Mouse (Mus musculus) midbrain, embryonic 12.5 days (tissue): ENCODE measurements around the gene Eif6. TPM values are rescaled to one million over a fixed set of nuclear protein-coding genes. Genes with fewer than 3 reads are reported as not detected.

Source experiments
- ATAC-seq: fragments of 200-750 bp; cut with Nextera tagmentation; 2 replicates; pipeline ENCODE4 v1.8.0; 2017; ENCODE audit warnings: low read depth, moderate TSS enrichment, moderate library complexity; ENCODE audit not compliant: low FRiP score
- H3K27ac ChIP-seq: fragments of 300-500 bp; sonication (generic); replicated peaks from 2 replicates; pipeline ENCODE4 v1.5.1; 2016; ENCODE audit warnings: mild to moderate bottlenecking
- H3K27me3 ChIP-seq: fragments of 300-500 bp; sonication (generic); 2 replicates; pipeline ENCODE4 v1.6.1; 2016; ENCODE audit warnings: mild to moderate bottlenecking
- H3K36me3 ChIP-seq: fragments of 300-500 bp; sonication (generic); 2 replicates; pipeline ENCODE4 v1.6.1; 2016
- H3K4me1 ChIP-seq: fragments of 300-500 bp; sonication (generic); 2 replicates; pipeline ENCODE4 v1.6.1; 2016
- H3K4me2 ChIP-seq: fragments of 300-500 bp; sonication (generic); replicated peaks from 2 replicates; pipeline ENCODE4 v1.6.1; 2016; ENCODE audit warnings: mild to moderate bottlenecking, moderate library complexity
- H3K4me3 ChIP-seq: fragments of 300-500 bp; sonication (generic); 2 replicates; pipeline ENCODE4 v1.5.1; 2016; ENCODE audit warnings: mild to moderate bottlenecking
- H3K9ac ChIP-seq: fragments of 300-500 bp; sonication (generic); replicated peaks from 2 replicates; pipeline ENCODE4 v1.6.1; 2016; ENCODE audit warnings: mild to moderate bottlenecking, moderate library complexity
- H3K9me3 ChIP-seq: fragments of 300-500 bp; sonication (generic); 2 replicates; pipeline ENCODE4 v1.6.1; 2016; ENCODE audit warnings: mild to moderate bottlenecking
- WGBS: fragments of 180-500 bp; shearing (Covaris S2); methylation state at CpG from one replicate; pipeline ENCODE4 v1.1.7; 2016; 5-methylcytosine and 5-hydroxymethylcytosine counted together
- polyA plus RNA-seq: library from polyadenylated mRNA; unstranded; fragments of >200 nt; fragmentation: Nextera tagmentation; extraction: Ambion mirVana; gene quantifications from 2 replicates; pipeline ENCODE4 v1.2.1, GENCODE M21; 2016

Eif6 gene
- polyA plus RNA-seq, result 165 and 179 TPM in 2 replicates

DNA sequence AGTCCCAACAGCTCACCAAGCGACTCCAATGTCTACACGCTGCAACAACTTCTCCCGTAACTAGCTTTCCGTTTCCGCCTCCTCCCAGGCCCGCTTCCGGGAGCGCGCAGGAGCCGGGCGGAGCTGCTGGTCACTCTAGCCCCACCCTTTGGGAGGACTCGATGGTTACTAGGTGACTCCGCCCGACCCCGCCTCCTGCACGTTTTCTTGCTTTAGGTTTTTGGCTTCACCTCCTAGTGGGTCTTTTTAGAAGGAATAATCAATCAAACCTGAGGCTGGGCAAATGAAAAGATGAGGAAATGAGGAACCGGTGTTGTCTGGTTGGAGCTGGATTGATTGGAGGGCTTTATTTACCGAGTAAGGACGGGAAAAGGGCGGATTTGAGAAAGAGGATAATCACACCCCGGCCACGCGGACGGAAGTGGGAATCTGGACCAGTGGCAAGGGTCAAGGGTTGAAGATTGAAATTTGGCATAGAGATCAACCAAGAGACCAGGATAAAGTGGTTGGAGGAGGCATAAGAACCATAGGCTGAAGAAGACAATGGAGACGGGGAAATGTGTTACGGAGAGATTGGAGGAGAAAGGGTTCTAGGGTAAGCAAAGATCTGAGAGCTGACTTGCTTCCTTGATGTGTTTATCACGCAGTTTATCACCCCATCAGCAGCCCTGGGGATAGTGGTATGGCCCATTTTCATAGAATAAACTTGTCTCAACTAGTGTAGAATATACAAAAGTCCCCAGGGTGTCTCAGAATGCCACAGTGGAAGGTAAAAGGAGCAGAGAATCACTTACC is at the start of gene Eif6:
TSS of gene Eif6 (minus strand) at position 296 of the 795 bp plus-strand sequence.
- Histone ChIP-seq H3K9me3 (no peaks in the 10 kb centered on the region), H3K4me2 (peak within 1 kb of the TSS; percentile 92), H3K27me3 (no peaks in the 10 kb centered on the region), H3K9ac (peak within 1 kb of the TSS; percentile 88), H3K27ac (peak within 1 kb of the TSS; percentile 77), H3K4me1 (peaks cover 18% of the 10 kb centered on the region), H3K36me3 (peaks cover 22% of the 10 kb centered on the region), H3K4me3 (peak within 1 kb of the TSS; percentile 96)
- ATAC-seq, result peak; percentile 92
- WGBS, result 6% methylated on average over 27 of the region's 27 CpGs

DNA sequence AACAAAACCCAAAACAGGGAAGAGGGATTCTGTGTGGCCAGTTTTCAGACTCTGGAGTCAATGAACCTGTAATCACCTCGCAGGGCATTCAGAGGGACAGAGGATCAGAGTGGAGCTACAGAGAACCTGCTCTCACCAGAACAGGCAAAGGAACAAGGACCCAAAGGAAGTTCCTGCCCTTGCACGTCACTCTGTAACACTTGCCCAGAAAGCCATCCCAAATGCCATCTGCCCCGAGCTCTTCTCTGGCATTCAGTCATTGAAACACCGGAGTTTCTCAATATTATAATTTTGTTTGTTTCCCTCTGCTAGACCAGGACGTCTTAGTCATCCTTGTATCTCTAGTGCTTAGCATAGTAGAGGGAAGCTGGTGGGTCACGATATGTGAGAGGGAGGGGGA is 46.9 kb upstream of the Eif6 start:
- Histone ChIP-seq H3K27me3 (no peaks in the 10 kb centered on the region), H3K36me3 (peaks cover 38% of the 10 kb centered on the region), H3K4me1 (no peaks in the 10 kb centered on the region), H3K4me3 (no peak overlapping the region), H3K4me2 (no peak overlapping the region), H3K9ac (no peak overlapping the region), H3K27ac (no peak overlapping the region), H3K9me3 (no peaks in the 10 kb centered on the region)
- ATAC-seq, result no peak
- 90% methylated on average over 6 of the region's 6 CpGs for WGBS

DNA sequence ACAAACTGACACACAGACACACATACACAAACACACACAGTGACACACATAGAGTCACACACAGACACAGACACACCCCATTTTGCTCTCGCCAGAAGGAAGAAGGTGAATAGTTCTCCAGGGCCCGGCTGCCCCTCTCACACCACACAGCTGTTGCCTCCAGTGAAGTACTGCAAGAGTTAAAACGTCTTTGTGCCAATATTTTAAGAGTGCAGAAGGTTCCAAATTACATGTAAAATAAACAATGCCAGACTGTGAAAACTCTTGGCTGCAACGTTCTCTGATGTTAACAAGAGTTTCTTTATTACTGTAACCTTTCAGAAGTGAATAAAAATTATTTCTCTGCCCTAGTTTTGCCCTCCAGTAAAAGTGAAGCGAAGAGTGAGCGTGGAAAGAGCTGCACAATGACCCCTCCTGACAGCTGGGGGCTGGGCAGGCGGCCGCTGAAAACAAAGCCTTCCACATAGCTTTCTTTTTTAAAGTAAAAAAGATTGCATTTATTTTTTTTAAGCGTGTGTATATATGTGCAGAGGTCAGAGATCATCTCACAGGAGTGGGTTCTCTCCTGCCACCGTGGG is 46.3 kb upstream of the Eif6 start:
- no peak overlapping the region for H3K9ac ChIP-seq
- 81% methylated on average over 10 of the region's 10 CpGs for WGBS
- H3K9me3 ChIP-seq, result no peaks in the 10 kb centered on the region
- no peak overlapping the region for H3K4me2 ChIP-seq
- no peak for ATAC-seq
- H3K36me3 ChIP-seq, result peaks cover 41% of the 10 kb centered on the region
- H3K4me1 ChIP-seq, result no peaks in the 10 kb centered on the region
- H3K27ac ChIP-seq, result no peak overlapping the region
- no peaks in the 10 kb centered on the region for H3K27me3 ChIP-seq
- H3K4me3 ChIP-seq, result no peak overlapping the region

DNA sequence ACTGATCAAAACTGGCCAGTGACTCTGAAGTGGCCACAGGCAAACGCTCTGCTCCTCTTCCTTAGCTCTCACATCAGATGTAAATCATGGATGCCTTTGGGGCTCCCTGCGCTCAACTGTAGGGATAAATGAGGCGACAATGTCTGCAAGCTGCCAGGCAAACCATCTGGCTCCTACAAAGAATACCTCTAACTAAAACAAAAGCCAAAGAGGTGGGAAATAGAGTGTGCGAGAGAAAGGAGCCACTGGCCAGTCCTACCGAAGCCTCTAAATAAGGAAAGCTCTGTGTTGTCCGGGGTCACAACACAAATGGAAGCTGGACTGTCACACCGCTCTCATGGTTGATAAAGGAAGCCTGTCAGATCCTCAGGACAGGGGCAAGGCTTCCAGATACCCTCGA is 45.8 kb upstream of the Eif6 start:
- H3K27me3 ChIP-seq, result no peaks in the 10 kb centered on the region
- no peak overlapping the region for H3K4me2 ChIP-seq
- 84% methylated on average over 8 of the region's 8 CpGs for WGBS
- H3K36me3 ChIP-seq, result peaks cover 41% of the 10 kb centered on the region
- no peaks in the 10 kb centered on the region for H3K9me3 ChIP-seq
- H3K27ac ChIP-seq, result no peak overlapping the region
- ATAC-seq, result no peak
- no peak overlapping the region for H3K9ac ChIP-seq
- H3K4me3 ChIP-seq, result no peak overlapping the region
- no peaks in the 10 kb centered on the region for H3K4me1 ChIP-seq

DNA sequence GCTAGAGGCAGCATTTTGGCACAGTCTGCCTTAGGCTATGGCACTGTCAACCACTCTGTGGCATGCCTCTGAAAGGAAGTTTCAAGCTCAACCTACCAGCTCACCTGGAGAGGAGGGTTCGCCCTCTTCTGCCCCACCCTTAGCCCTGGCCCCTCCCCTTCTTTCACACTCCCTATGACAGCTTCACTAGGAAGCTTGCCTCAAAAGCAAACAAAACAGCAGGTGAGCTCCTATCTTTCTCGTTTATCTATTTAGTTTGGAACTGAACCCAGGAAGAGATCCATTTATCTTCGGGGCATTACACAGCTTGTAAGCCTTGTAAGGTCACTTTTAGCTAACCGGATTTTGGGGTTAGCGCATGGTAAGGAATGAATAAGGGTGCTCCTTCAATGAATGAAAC is 43.0 kb upstream of the Eif6 start:
- Histone ChIP-seq H3K4me3 (no peak overlapping the region), H3K9ac (no peak overlapping the region), H3K9me3 (no peaks in the 10 kb centered on the region), H3K4me2 (no peak overlapping the region), H3K36me3 (peaks cover 16% of the 10 kb centered on the region), H3K27me3 (no peaks in the 10 kb centered on the region), H3K27ac (no peak overlapping the region), H3K4me1 (no peaks in the 10 kb centered on the region)
- WGBS, result 86% methylated on average over 5 of the region's 5 CpGs
- no peak for ATAC-seq

DNA sequence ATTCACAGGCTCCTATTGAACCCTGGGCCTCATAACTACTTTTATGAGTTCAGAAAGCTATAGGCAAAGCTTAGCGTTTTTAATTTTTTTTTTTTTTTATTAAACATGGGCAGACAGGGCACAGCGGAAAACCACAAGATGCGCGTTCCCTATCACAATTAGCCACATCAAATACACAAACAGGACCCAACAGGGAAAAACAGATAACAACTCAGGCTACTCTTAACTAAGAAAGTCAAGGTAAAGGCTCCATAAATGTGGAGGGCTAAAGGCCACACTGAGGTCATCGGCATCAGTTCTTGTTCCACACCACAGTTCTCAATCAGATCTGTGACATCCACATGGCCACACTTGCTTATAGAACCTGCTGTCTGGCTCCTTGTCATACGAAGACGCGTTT is 41.6 kb upstream of the Eif6 start:
- 96% methylated on average over 8 of the region's 8 CpGs for WGBS
- H3K27me3 ChIP-seq, result no peaks in the 10 kb centered on the region
- peaks cover 11% of the 10 kb centered on the region; the same call in 1 of the 2 replicates for H3K36me3 ChIP-seq
- H3K27ac ChIP-seq, result no peak overlapping the region
- no peak overlapping the region for H3K4me2 ChIP-seq
- no peak for ATAC-seq
- no peak overlapping the region for H3K9ac ChIP-seq
- H3K4me1 ChIP-seq, result 0 out of 2 replicates have a peak, but pooled peaks cover 2% of the 10 kb centered on the region
- no peak overlapping the region for H3K4me3 ChIP-seq
- H3K9me3 ChIP-seq, result no peaks in the 10 kb centered on the region

DNA sequence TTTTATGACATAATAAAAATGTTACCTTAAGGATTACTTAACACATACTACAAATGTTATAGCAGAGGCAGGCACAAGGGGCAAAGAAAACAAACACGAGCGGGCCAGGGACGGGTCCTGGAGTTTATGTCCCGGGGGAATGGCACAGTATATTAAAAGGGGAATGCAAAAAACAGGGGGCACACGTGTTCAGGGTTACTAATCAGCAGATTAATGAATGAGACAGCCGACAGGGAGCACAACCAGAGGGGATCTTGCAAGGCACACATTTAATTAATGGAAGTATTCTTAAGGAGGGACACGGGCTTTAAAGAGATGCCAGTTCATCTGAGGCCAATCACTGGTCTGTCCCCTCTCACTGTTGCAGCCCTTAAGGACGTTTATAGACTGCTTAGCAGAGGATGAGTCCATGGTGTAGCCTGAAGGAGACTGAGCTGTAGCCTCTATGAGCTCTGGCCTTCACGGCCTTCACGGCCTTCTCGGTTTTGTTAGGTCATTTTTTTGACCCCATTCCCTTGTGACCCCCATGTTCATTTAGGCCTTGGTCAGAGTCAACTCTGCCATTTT is 36.7 kb upstream of the Eif6 start:
- WGBS, result 64% methylated on average over 11 of the region's 11 CpGs
- H3K9ac ChIP-seq, result no peak overlapping the region
- peaks cover 7% of the 10 kb centered on the region; the same call in 1 of the 2 replicates for H3K36me3 ChIP-seq
- peaks cover 12% of the 10 kb centered on the region; the same call in 1 of the 2 replicates for H3K4me1 ChIP-seq
- H3K4me3 ChIP-seq, result no peak overlapping the region
- H3K4me2 ChIP-seq, result no peak overlapping the region
- ATAC-seq, result peak; percentile 70
- H3K27me3 ChIP-seq, result no peaks in the 10 kb centered on the region
- no peaks in the 10 kb centered on the region for H3K9me3 ChIP-seq
- H3K27ac ChIP-seq, result peak overlapping the region; percentile 8

DNA sequence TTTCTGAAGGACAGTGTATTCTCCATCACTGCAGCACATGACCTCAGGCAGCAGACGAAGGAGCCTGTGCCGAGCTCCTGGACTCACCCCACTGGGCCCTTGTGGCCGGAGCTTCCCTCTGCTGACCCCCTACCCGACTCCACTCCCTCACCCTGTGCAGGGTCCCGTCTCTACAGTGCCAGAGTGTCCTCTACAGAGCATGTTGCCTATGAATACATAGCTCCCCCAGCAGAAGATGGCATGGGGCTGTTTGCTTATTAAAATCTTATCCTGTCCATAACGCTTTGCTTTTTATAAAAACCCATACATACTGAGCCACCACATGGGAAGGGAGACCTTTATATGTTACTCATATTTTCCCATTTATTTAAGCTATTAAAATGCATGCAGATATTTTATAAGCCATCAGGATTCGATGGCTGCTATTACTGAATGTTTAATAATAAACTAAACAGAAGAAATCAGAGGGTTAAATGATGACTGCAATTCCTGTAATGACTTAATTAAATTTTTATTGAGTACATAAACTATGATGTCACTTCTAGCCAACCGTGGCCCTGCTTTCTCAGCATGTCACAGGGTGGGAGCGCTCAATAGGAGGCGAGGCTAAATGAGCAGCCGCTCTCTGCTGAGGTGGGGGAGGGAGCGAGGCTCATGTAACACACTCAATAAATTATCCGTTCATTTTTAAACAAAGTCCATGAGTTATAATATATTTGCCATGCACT is 36.0 kb upstream of the Eif6 start:
- H3K36me3 ChIP-seq, result 0 out of 2 replicates have a peak, but pooled peaks cover 9% of the 10 kb centered on the region
- no peak overlapping the region for H3K4me3 ChIP-seq
- peak overlapping the region; percentile 60; the same call in 1 of the 2 replicates for H3K27ac ChIP-seq
- peak; percentile 87 for ATAC-seq
- 63% methylated on average over 13 of the region's 13 CpGs for WGBS
- no peaks in the 10 kb centered on the region for H3K27me3 ChIP-seq
- H3K9ac ChIP-seq, result no peak overlapping the region
- no peaks in the 10 kb centered on the region for H3K9me3 ChIP-seq
- no peak overlapping the region for H3K4me2 ChIP-seq
- peaks cover 12% of the 10 kb centered on the region; the same call in 1 of the 2 replicates for H3K4me1 ChIP-seq

DNA sequence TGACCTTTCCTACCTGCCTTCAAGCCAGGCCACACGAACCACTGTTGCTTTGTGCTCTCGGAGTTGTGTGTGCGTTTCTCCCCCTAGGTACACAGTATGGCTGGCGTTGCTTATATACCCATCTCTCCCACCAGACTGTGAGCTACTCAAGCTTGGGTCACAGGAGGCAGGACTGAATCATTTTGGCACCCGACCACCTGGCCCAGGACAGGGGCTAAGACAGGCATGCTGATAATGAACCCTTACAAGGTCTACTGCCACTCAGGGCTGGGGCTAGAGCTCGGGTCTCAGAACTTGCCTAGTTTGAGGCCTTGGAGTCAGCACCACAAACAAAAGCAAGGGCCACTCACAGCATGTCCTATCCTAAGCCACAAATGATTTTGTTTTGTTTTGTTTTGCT is 34.9 kb upstream of the Eif6 start:
- H3K36me3 ChIP-seq, result 0 out of 2 replicates have a peak, but pooled peaks cover 20% of the 10 kb centered on the region
- no peak for ATAC-seq
- H3K4me1 ChIP-seq, result peaks cover 12% of the 10 kb centered on the region; the same call in 1 of the 2 replicates
- H3K27me3 ChIP-seq, result no peaks in the 10 kb centered on the region
- H3K9me3 ChIP-seq, result no peaks in the 10 kb centered on the region
- H3K9ac ChIP-seq, result no peak overlapping the region
- H3K4me3 ChIP-seq, result no peak overlapping the region
- 91% methylated on average over 6 of the region's 6 CpGs for WGBS
- H3K27ac ChIP-seq, result no peak overlapping the region
- no peak overlapping the region for H3K4me2 ChIP-seq

DNA sequence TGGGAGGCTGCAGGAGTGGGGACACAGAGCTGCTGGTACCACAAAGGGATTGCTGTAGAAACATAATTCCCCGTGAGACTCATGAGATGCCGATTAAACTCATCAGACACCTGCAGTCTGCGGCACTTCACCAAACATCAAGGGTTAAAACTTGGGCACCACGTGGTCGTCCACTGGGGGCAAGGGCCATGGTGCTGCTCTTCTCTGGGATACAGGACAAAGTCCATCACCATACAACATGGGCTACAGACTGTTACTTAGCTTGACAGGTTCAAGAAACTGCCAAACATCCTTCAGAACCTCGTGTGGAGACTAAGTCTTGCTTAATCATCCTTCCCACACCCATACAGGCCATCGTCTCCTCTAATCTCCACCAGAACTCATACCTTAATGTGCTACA is 33.4 kb upstream of the Eif6 start:
- Histone ChIP-seq H3K4me2 (no peak overlapping the region), H3K4me1 (peaks cover 12% of the 10 kb centered on the region; the same call in 1 of the 2 replicates), H3K27me3 (no peaks in the 10 kb centered on the region), H3K27ac (no peak overlapping the region), H3K9ac (no peak overlapping the region), H3K9me3 (no peaks in the 10 kb centered on the region), H3K4me3 (no peak overlapping the region), H3K36me3 (0 out of 2 replicates have a peak, but pooled peaks cover 23% of the 10 kb centered on the region)
- 82% methylated on average over 7 of the region's 7 CpGs for WGBS
- ATAC-seq, result no peak

DNA sequence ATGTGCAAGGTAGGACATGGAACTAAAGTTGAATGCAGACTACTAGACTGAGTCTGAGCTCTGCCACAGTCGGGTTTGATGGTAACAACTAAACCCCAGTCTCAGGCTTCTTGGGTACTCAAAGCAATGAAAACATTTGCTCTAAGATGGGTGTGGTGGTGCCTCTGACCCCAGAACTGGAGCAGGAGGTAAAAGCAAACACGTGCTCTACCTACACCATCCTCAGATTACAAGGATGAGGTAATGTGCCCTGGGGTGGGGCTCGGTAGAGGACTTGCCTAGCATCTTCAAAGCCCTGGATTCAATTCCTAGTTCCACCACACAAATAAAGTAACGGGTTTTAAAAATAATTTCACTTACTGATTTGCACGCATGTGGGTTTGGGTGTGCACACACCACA is 25.8 kb upstream of the Eif6 start:
- H3K9ac ChIP-seq, result no peak overlapping the region
- H3K9me3 ChIP-seq, result no peaks in the 10 kb centered on the region
- H3K27me3 ChIP-seq, result no peaks in the 10 kb centered on the region
- ATAC-seq, result no peak
- H3K4me1 ChIP-seq, result no peaks in the 10 kb centered on the region
- no peak overlapping the region for H3K4me3 ChIP-seq
- no peak overlapping the region for H3K4me2 ChIP-seq
- peaks cover 43% of the 10 kb centered on the region for H3K36me3 ChIP-seq
- no peak overlapping the region for H3K27ac ChIP-seq
- 85% methylated on average over 5 of the region's 5 CpGs for WGBS
